Mouse (Mus musculus) midbrain, embryonic 13.5 days (tissue): Measurements from ENCODE around the gene Mrln. TPM values are rescaled to one million over a fixed set of nuclear protein-coding genes. Genes with fewer than 3 reads are reported as not detected.

ENCODE experiments used
- ATAC-seq: fragments of 200-750 bp; cut with Nextera tagmentation; 2 replicates; pipeline ENCODE4 v1.8.0; 2017; ENCODE audit warnings: mild to moderate bottlenecking, moderate TSS enrichment, moderate library complexity
- H3K27ac ChIP-seq: fragments of 300-500 bp; sonication (generic); 2 replicates; pipeline ENCODE4 v1.5.1; 2015; ENCODE audit warnings: inconsistent platforms, mild to moderate bottlenecking, moderate library complexity
- H3K27me3 ChIP-seq: fragments of 300-500 bp; sonication (generic); 2 replicates; pipeline ENCODE4 v1.6.1; 2015; ENCODE audit warnings: mild to moderate bottlenecking, inconsistent platforms
- H3K36me3 ChIP-seq: fragments of 300-500 bp; sonication (generic); 2 replicates; pipeline ENCODE4 v1.6.1; 2015; ENCODE audit warnings: mild to moderate bottlenecking, inconsistent platforms
- H3K4me1 ChIP-seq: fragments of 300-500 bp; sonication (generic); replicated peaks from 2 replicates; pipeline ENCODE4 v1.6.1; 2015; ENCODE audit warnings: inconsistent platforms
- H3K4me2 ChIP-seq: fragments of 300-500 bp; sonication (generic); replicated peaks from 2 replicates; pipeline ENCODE4 v1.6.1; 2015; ENCODE audit warnings: moderate library complexity, mild to moderate bottlenecking, inconsistent platforms
- H3K4me3 ChIP-seq: fragments of 300-500 bp; sonication (generic); replicated peaks from 2 replicates; pipeline ENCODE4 v1.5.1; 2015; ENCODE audit warnings: mild to moderate bottlenecking, inconsistent platforms
- H3K9ac ChIP-seq: fragments of 300-500 bp; sonication (generic); replicated peaks from 2 replicates; pipeline ENCODE4 v1.6.1; 2015; ENCODE audit warnings: mild to moderate bottlenecking, inconsistent platforms
- H3K9me3 ChIP-seq: fragments of 300-500 bp; sonication (generic); 2 replicates; pipeline ENCODE4 v1.6.1; 2016; ENCODE audit warnings: mild to moderate bottlenecking, inconsistent platforms
- WGBS: fragments of 180-500 bp; shearing (Covaris S2); methylation state at CpG from one replicate; pipeline ENCODE4 v1.1.7; 2015; 5-methylcytosine and 5-hydroxymethylcytosine counted together
- polyA plus RNA-seq: library from polyadenylated mRNA; unstranded; fragments of >200 nt; fragmentation: Nextera tagmentation; extraction: Ambion mirVana; gene quantifications from 2 replicates; pipeline ENCODE4 v1.2.1, GENCODE M21; 2015

Gene Mrln
- polyA plus RNA-seq, 1 experiment from 2014 or later: not detected

- Histone ChIP-seq H3K36me3 (peaks cover 44% of the 10 kb centered on the region), H3K4me2 (no peak overlapping the region), H3K4me1 (no peaks in the 10 kb centered on the region; the same call in 1 of the 2 replicates), H3K27me3 (no peaks in the 10 kb centered on the region), H3K27ac (no peak overlapping the region), H3K9me3 (no peaks in the 10 kb centered on the region), H3K4me3 (no peak overlapping the region), H3K9ac (no peak overlapping the region)
- no peak for ATAC-seq
- 88% methylated on average over 16 of the region's 16 CpGs for WGBS
These were observed 29.8 kb upstream of the Mrln start for GRCm38 (mm10) chr10:70174494-70175190.

- H3K36me3 ChIP-seq: peaks cover 29% of the 10 kb centered on the region
- no peak for ATAC-seq
- WGBS: 96% methylated on average over 9 of the region's 9 CpGs
- peaks cover 10% of the 10 kb centered on the region for H3K4me1 ChIP-seq
- H3K27me3 ChIP-seq: no peaks in the 10 kb centered on the region
- no peaks in the 10 kb centered on the region for H3K9me3 ChIP-seq
- no peak overlapping the region for H3K9ac ChIP-seq
- no peak overlapping the region for H3K27ac ChIP-seq
- no peak overlapping the region for H3K4me3 ChIP-seq
- H3K4me2 ChIP-seq: no peak overlapping the region
These were observed 23.7 kb upstream of the Mrln start for GRCm38 (mm10) chr10:70180727-70181126.

- WGBS: 86% methylated on average over 11 of the region's 11 CpGs
- no peak for ATAC-seq
- Histone ChIP-seq H3K27ac (no peak overlapping the region), H3K9me3 (no peaks in the 10 kb centered on the region), H3K4me2 (no peak overlapping the region), H3K36me3 (peaks cover 29% of the 10 kb centered on the region), H3K4me1 (peaks cover 10% of the 10 kb centered on the region), H3K27me3 (no peaks in the 10 kb centered on the region), H3K9ac (no peak overlapping the region), H3K4me3 (no peak overlapping the region)
These were observed 23.0 kb upstream of the Mrln start for GRCm38 (mm10) chr10:70181279-70181972.

DNA sequence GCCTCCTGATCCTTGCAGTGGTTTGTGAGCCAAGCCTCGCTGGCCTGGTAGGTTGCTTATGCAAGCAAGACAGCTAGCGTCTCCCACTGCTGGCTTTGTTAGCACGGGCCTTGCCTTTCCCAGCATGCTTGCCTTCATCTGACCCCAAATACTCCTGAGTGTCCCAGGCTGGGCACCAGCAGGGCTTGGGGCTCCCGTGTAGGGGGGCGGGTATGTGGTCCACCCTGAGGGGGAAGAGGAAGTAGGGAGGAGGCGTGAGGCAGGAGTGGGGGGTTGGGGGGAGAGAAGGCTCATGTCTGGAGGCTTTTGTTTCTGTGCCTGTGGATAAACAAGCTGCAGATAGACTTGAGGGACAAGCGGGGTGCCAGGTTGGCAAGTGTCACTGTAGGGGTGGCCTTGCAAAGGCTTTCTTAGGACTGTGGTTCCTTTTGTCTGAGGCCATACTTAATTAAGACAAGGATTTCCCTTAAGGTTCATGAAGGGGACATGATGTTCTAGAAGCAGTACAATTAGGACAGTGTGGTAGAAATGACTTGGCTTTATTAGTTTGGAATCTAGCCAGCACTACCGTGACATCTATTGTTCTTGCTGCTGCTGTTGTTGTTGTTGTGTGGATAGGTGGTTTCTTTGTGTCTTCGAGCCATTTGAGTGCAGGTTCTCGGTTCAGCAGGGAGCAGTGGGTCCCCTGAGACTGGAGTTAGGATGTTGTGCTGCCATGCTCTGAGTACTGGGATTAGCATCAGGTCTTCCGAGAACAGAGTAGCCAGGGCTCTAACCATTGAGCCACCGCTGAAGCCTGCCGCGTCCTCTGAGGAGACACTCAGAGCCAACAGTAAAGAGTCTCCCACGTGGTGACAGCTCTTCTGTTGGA lies 21.0 kb upstream of the Mrln start:
- peaks cover 25% of the 10 kb centered on the region for H3K36me3 ChIP-seq
- 0 out of 2 replicates have a peak, but pooled peaks have one; percentile 24 for ATAC-seq
- peak overlapping the region; percentile 48; the same call in 1 of the 2 replicates for H3K27ac ChIP-seq
- 72% methylated on average over 15 of the region's 15 CpGs for WGBS
- no peak overlapping the region for H3K4me2 ChIP-seq
- peaks cover 10% of the 10 kb centered on the region for H3K4me1 ChIP-seq
- no peak overlapping the region for H3K9ac ChIP-seq
- no peaks in the 10 kb centered on the region for H3K9me3 ChIP-seq
- no peak overlapping the region for H3K4me3 ChIP-seq
- H3K27me3 ChIP-seq: no peaks in the 10 kb centered on the region

DNA sequence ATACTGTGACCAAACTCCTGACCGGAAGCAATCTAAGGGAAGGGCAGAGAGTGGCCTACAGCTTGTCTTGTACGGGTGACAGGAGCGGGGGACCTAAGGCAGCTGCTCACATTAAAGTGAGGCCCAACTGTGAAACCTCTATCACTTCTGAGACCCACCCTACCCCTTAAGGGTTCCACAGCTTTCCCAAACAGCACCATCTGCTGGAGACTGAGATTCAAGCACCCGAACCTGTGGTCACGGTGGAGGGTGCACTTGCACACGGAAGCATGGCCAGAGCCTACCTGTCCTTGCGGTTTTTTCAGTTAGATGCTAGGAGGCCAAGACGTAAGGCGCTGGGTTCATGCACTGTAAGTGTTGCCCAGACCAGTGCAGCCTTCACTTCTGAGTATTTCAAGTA lies 18.3 kb upstream of the Mrln start:
- Histone ChIP-seq H3K4me2 (no peak overlapping the region), H3K4me1 (peaks cover 10% of the 10 kb centered on the region)
- WGBS: 82% methylated on average over 9 of the region's 9 CpGs

DNA sequence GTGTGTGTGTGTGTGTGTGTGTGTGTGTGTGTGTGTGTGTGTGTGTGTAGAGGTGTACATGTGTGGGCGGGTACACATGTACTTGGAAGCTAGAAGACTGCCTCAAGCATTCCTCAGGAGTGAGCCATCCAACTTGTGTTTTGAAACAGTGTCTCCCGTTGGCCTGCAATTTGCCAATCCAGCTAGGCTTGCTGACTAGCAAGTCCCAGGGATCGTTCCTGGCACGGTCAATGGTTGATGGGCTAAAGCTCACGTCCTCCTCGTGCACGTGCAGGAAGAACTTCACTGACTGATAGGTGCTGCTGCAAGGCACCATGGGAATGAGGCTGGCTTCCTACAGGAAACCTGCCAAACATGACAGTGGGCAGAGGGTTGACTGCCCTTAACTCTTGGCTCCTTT lies 17.9 kb upstream of the Mrln start:
- H3K4me1 ChIP-seq: peaks cover 10% of the 10 kb centered on the region
- no peak overlapping the region for H3K27ac ChIP-seq
- no peaks in the 10 kb centered on the region for H3K27me3 ChIP-seq
- H3K4me2 ChIP-seq: no peak overlapping the region
- no peak overlapping the region for H3K9ac ChIP-seq
- 98% methylated on average over 7 of the region's 7 CpGs for WGBS
- H3K4me3 ChIP-seq: no peak overlapping the region
- no peaks in the 10 kb centered on the region for H3K9me3 ChIP-seq
- peaks cover 43% of the 10 kb centered on the region for H3K36me3 ChIP-seq
- ATAC-seq: no peak

More for the DNA sequence above, 18.3 kb upstream of the Mrln start:
- ATAC-seq: peak; percentile 27; the same call in 1 of the 2 replicates
- Histone ChIP-seq H3K27me3 (no peaks in the 10 kb centered on the region), H3K27ac (no peak overlapping the region), H3K4me3 (no peak overlapping the region), H3K9me3 (no peaks in the 10 kb centered on the region), H3K36me3 (peaks cover 38% of the 10 kb centered on the region), H3K9ac (no peak overlapping the region)

DNA sequence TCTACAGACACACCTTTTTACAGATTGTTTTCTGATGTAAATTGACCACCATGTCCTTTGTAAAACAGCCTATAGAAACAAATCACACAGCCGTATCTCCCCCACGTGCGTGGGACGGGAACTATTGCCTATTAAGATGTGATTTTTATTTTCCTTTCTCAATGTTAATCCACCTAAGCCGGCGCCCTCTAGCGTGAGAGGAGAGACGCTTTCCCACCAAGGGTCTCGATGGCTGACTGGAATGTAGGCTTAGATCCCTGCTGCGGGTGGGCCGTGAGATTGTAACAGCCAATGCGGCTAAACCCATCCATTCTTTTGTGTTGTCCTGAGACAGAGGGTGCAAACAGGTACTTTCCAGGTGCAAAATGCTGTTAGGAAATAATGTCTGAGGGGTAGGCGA lies 14.6 kb upstream of the Mrln start:
- Histone ChIP-seq H3K36me3 (peaks cover 57% of the 10 kb centered on the region), H3K4me2 (no peak overlapping the region), H3K9ac (no peak overlapping the region), H3K27ac (no peak overlapping the region), H3K9me3 (no peaks in the 10 kb centered on the region), H3K27me3 (no peaks in the 10 kb centered on the region), H3K4me1 (no peaks in the 10 kb centered on the region), H3K4me3 (no peak overlapping the region)
- 87% methylated on average over 13 of the region's 13 CpGs for WGBS
- no peak for ATAC-seq

- Histone ChIP-seq H3K4me2 (no peak overlapping the region), H3K9me3 (no peaks in the 10 kb centered on the region), H3K4me1 (no peaks in the 10 kb centered on the region), H3K4me3 (no peak overlapping the region), H3K9ac (no peak overlapping the region), H3K27me3 (no peaks in the 10 kb centered on the region), H3K27ac (no peak overlapping the region), H3K36me3 (peaks cover 35% of the 10 kb centered on the region)
- ATAC-seq: no peak
- WGBS: 76% methylated on average over 9 of the region's 9 CpGs
These were observed 10.2 kb upstream of the Mrln start for GRCm38 (mm10) chr10:70194283-70194682.

- no peak for ATAC-seq
- Histone ChIP-seq H3K27me3 (no peaks in the 10 kb centered on the region), H3K4me1 (no peaks in the 10 kb centered on the region), H3K27ac (no peak overlapping the region), H3K4me2 (no peak overlapping the region), H3K36me3 (peaks cover 26% of the 10 kb centered on the region), H3K9me3 (no peaks in the 10 kb centered on the region), H3K4me3 (no peak overlapping the region), H3K9ac (no peak overlapping the region)
- 79% methylated on average over 7 of the region's 7 CpGs for WGBS
These were observed 9.2 kb upstream of the Mrln start for GRCm38 (mm10) chr10:70195279-70195678.

DNA sequence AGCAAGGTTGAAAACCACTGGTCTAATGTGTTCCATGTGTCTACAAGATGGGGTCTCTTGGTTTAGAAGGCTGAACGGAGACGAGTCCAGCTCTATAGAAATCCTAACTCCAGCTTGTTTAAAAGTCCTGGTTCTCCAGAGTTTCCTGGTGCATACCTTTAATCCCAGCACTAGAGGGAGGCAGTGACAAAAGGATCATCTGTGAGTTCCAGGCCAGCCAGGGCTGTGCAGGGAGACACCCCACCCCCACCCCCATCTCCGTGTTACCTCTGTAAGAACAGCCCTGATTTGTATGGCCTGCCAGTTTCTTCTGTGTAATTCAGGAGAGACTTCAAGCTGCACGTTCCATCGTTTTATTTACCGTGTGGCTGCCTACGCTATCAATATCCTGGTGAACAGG lies 8.7 kb upstream of the Mrln start:
- peaks cover 20% of the 10 kb centered on the region for H3K36me3 ChIP-seq
- H3K27me3 ChIP-seq: no peaks in the 10 kb centered on the region
- no peak overlapping the region for H3K4me2 ChIP-seq
- 68% methylated on average over 7 of the region's 7 CpGs for WGBS
- H3K4me3 ChIP-seq: no peak overlapping the region
- H3K9me3 ChIP-seq: no peaks in the 10 kb centered on the region
- H3K4me1 ChIP-seq: 0 out of 2 replicates have a peak, but pooled peaks cover 3% of the 10 kb centered on the region
- peak; percentile 50; the same call in 1 of the 2 replicates for ATAC-seq
- H3K27ac ChIP-seq: no peak overlapping the region
- H3K9ac ChIP-seq: no peak overlapping the region

- Histone ChIP-seq H3K36me3 (peaks cover 14% of the 10 kb centered on the region), H3K4me1 (0 out of 2 replicates have a peak, but pooled peaks cover 6% of the 10 kb centered on the region), H3K9ac (no peak overlapping the region), H3K27ac (no peak overlapping the region), H3K4me2 (no peak overlapping the region), H3K9me3 (no peaks in the 10 kb centered on the region), H3K4me3 (no peak overlapping the region), H3K27me3 (no peaks in the 10 kb centered on the region)
- WGBS: 92% methylated on average over 6 of the region's 6 CpGs
- ATAC-seq: no peak
These were observed 7.8 kb upstream of the Mrln start for GRCm38 (mm10) chr10:70196666-70197065.

DNA sequence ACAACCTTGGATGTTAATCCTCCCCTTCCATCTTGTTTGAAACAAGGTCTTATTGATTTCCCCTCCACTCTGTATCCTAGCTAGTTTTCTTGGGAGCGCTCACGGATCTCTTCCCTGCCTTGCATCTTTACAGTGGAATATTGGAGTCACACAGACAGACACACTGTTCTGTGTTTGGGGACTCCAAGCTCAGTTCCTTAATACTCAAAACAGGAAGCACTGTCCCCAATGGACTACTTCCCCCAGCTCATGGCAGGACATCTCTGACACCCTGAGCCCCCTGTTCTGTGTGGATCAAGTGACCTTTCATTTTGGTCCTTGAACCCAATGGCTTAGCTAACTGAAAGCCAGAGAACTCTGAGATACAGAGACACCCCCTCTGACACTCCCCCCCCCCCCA lies 6.9 kb upstream of the Mrln start:
- no peaks in the 10 kb centered on the region for H3K27me3 ChIP-seq
- 82% methylated on average over 2 of the region's 2 CpGs for WGBS
- H3K27ac ChIP-seq: no peak overlapping the region
- H3K9ac ChIP-seq: no peak overlapping the region
- no peak overlapping the region for H3K4me2 ChIP-seq
- H3K9me3 ChIP-seq: 0 out of 2 replicates have a peak, but pooled peaks cover 2% of the 10 kb centered on the region
- H3K4me1 ChIP-seq: 0 out of 2 replicates have a peak, but pooled peaks cover 6% of the 10 kb centered on the region
- no peak overlapping the region for H3K4me3 ChIP-seq
- H3K36me3 ChIP-seq: peaks cover 11% of the 10 kb centered on the region
- ATAC-seq: no peak
